Mouse (Mus musculus) frontal cortex, postnatal 36 days (tissue): ENCODE measurements around the gene Arhgef25.
A peak's percentile ranks its signal among the peaks of the same experiment; 100 is the strongest.
"Not testable (repeated sequence)": the region's sequence is repeated elsewhere in the genome, so short reads cannot be mapped to it uniquely, and the experiment has no call there.

Experiments
- DNase-seq, 2 experiments: peaks; one replicate each; pipeline ENCODE4 v3.0.0; 2022; ENCODE audit warnings: low spot score in 2 of 2

Gene Arhgef25

DNA sequence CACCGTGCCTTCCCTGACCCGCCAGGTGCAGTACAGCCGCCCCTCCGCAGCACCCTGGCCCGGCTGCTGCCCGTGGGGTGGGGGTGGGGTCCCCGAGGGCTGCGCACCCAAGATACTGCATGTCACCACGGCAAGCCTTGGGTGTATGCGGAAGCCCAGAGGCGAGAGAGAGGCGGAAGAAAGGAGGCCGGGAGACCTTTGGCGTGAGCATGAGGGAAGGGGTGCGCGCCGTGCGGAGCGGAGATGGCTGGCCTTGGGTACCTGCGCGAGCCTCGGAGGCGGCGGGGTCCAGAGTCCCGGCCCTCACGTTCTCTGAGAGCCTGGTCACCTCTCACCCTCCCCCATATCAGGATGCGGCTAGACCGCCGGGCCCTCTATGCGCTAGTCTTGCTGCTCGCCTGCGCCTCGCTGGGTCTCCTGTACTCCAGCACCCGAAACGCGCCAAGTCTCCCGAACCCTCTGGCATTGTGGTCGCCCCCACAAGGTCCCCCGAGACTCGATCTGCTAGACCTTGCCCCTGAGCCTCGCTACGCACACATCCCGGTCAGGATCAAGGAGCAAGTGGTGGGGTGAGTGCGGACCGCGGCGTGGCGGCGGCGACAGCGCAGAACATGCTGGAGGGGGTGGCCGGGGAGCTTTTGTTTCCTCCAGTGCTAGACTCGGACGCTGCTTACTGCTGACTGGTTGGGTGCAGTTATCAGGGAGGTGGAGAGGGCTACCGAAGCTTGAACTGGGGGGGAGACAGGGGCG lies 24.1 kb downstream of the Arhgef25 start:
- peak; percentile 63 to 65 for DNase-seq

DNA sequence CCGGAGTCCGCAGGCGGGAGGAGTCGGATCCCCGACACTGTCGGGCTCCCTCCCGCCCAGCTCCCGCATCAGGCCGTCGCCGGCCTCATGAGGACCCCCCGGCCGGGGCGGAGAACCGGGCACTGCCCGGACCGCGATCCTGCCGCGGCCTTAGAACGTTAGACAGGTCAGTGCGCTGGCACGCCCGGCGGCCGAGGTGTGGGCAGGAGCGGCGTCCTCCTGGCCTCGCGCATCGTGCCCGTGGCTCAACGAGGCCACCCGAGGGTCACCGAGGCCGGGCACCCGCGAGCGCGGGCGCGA lies 24.6 kb downstream of the Arhgef25 start:
- DNase-seq, result no peak

DNA sequence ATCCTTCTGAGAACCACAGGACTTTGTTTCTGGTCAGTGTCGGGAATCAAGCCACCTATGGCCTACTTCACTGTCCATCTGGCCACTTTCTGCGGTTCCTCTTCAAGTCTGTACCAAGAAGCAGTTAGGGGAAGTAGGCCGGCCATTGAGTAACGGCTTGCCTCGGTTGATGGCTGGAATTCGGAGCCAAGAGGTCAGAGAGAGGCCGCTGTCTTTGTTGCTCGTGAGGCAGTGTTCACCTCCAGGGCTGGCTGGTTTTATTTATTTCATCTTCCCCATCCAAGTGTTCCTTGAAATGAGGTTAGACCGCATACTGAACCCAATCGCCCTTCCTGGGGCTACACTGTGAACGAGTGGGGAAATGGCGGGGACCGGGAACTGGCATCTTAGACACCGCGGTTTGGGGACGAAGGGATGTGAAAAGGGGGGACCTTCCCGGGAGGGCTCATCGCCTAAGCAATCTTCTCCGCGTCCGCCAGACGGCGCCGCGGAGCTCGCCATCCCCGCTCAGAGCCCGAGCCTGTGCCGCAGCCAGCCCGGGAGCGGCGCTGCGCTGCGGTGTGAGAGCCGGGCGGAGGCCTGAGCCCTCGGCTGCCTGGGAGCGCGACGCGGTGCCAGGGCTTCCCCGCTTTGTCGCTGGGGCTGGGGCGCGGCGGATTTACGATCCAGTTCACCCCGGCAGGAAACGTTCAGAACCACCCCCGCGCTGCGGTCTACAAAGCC lies 25.1 kb downstream of the Arhgef25 start, which contains the start of gene B4galnt1:
B4galnt1 (plus strand) TSS at position 595 of the 723 bp plus-strand sequence.
- DNase-seq, result peak; percentile 78 to 85

GRCm38 (mm10) chr10:127164190-127164589 lies 25.7 kb downstream of the Arhgef25 start:
- DNase-seq, result no peak

- DNase-seq, result peak in 1 of 2 experiments; percentile 53
Measured at GRCm38 (mm10) chr10:127162771-127163261, 27.1 kb downstream of the Arhgef25 start.

DNA sequence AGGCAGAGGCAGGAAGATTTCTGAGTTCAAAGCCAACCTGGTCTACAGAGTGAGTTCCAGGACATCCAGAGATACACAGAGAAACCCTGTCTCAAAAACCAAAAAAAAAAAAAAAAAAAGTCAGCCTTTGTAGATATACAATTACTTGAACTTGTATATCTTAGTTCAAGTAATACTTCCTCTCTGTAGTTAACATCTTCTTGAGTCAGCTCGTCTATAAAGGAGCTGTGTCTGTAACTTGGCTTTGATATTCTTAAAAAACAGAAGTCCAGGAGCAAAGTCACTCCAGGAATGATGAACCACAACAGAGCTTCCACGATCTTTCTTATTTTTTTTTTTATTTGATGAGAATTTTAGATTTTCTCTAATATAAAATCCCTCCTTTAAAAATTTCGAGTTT lies 29.2 kb downstream of the Arhgef25 start:
- no peak for DNase-seq

- DNase-seq, result peak in 1 of 2 experiments; percentile 59
Measured at GRCm38 (mm10) chr10:127160081-127160480, 29.8 kb downstream of the Arhgef25 start.

- DNase-seq, result no peak
Measured at GRCm38 (mm10) chr10:127158471-127158870, 31.4 kb downstream of the Arhgef25 start.

- no peak for DNase-seq
Measured at GRCm38 (mm10) chr10:127156511-127156910, 33.4 kb downstream of the Arhgef25 start.

- no peak for DNase-seq
Measured at GRCm38 (mm10) chr10:127156089-127156488, 33.8 kb downstream of the Arhgef25 start.

DNA sequence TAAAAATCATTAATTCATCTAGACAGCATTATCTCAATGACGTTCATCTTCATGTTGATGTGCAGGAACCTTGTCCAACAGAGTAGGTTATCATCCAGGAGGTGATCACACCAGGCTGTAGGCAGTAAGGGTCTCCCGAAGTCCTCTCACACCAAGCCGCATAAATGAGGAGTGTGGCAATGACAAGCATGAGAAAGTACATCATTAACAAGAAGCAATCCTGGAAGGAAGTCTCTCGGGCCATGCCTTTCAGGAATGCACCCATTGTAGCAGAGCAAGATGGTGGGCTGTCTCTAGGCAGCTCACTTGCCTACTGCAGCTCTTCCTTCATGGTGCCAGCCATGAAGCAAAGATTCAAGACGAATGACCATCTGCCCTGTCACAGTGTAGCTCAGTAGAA lies 35.2 kb downstream of the Arhgef25 start:
- DNase-seq, result no peak

DNA sequence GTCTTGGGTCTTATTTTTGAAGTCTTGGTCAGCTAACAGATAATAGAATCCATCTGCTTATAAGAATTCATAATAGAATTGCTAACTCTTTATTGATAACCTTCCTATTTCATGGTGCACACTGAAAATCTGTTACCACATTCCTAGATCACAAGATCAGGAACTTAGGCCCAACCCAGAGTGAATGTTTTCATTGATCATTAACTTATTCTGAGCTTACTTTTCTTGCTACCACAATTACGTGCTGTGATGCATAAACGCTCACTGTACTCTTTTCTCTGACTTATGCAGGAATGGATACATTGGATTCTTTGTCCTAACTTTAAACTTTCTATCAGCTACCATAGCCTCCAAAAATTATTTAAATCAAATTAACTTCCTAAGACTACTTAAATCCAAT lies 35.6 kb downstream of the Arhgef25 start:
- DNase-seq, result no peak

DNA sequence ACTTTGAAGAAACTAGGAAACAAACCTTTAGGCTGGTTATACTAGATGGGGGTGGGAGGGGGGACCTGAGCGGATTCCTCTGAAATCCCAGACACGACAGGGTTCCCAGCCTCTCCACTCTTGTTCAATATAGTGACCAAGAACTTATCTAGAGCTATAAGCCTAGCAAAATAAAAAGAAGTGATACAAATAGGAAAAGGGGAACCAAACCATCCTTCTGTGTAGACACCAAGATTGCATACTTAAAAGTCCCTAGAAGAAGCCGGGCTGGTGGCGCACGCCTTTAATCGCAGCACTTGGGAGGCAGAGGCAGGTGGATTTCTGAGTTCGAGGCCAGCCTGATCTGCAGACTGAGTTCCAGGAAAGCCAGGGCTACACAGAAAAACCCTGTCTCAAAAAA lies 36.6 kb downstream of the Arhgef25 start:
- no peak for DNase-seq

- not testable (repeated sequence) for DNase-seq
Measured at GRCm38 (mm10) chr10:127152556-127152955, 37.3 kb downstream of the Arhgef25 start.

GRCm38 (mm10) chr10:127151233-127151632 lies 38.6 kb downstream of the Arhgef25 start:
- not testable (repeated sequence) for DNase-seq

DNA sequence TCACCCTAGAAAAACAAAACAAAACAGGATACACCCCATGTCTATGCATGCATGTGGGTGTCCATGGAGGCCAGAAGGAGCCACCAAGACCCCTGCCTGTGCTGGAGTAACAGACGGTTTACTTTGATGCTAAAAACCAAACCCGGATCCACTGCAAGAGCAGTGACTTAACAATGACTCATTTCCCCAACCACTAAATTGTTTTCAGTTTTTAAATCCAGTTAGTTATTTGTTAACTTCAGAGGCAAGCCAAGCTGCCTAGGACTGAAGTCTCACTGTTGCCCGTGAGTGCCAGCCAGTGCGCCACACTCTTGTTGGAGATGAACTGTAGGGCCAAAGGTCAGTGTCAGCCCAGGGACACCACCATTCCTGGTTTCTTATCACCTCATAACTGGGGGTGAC lies 39.4 kb downstream of the Arhgef25 start:
- no peak for DNase-seq

- no peak for DNase-seq
Measured at GRCm38 (mm10) chr10:127147135-127147534, 42.7 kb downstream of the Arhgef25 start.

GRCm38 (mm10) chr10:127145303-127145702 lies 44.6 kb downstream of the Arhgef25 start:
- DNase-seq, result no peak

- no peak for DNase-seq
Measured at GRCm38 (mm10) chr10:127144536-127144935, 45.3 kb downstream of the Arhgef25 start.

- no peak for DNase-seq
Measured at GRCm38 (mm10) chr10:127143228-127143627, 46.7 kb downstream of the Arhgef25 start.

GRCm38 (mm10) chr10:127141500-127141899 lies 48.4 kb downstream of the Arhgef25 start:
- DNase-seq, result no peak

GRCm38 (mm10) chr10:127140971-127141370 lies 48.9 kb downstream of the Arhgef25 start:
- DNase-seq, result no peak
